Mouse (Mus musculus): ENCODE results near the gene Epha2. TPM values are rescaled to one million over a fixed set of nuclear protein-coding genes. Genes with fewer than 3 reads are reported as not detected.

Epha2 gene
- total RNA-seq, 4 experiments from 2014 or later, result 4.6 to 7.1 (median 5.2) TPM

GRCm38 (mm10) chr4:141279783-141280182 is 21.3 kb upstream of the Epha2 start:
- no peak for DNase-seq (ENCODE audit: low spot score)

GRCm38 (mm10) chr4:141280471-141280870 is 20.6 kb upstream of the Epha2 start:
- DNase-seq (ENCODE audit: low spot score), result no peak

GRCm38 (mm10) chr4:141281153-141281552 is 19.9 kb upstream of the Epha2 start:
- DNase-seq (ENCODE audit: low spot score), result no peak

DNA sequence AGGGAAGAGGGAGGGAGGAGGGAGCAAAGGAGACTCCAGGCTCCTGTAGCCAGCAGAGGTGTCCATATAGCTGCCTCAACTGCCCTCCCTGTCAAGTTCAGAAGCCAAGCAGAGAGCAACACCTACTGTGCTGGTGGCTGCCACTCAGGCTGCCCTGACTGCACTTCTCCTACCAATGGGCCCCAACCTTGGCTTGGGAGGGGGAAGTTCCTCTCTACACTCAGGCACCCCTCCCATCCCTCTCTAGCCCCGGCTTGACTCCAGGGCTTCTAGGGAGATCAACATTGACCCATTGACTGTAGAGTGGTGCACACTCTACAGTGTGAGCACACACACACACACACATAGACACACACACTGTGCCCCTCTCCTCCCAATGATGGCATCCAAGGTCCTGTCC is 19.5 kb upstream of the Epha2 start:
- DNase-seq (ENCODE audit: low spot score), result no peak

DNA sequence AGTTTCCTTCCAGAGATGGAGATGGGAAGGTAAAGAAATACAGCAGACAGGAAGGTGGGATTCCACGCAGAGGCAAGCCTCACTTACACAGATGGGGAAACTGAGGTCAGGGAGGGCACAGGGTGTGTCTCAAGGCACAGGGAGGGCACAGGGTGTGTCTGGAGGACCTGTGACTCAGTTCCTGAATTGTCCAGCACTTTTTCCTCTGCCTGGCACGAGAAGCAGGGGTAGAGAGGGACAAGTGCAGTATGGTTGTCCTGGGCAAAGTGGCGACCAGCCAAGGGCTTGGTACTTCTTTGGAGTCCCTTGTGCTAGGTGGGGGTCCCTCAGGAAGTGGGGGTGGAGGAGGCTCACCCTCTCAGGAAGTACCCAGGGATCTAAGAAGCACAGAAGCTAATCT is 19.0 kb upstream of the Epha2 start:
- DNase-seq (ENCODE audit: low spot score), result no peak

DNA sequence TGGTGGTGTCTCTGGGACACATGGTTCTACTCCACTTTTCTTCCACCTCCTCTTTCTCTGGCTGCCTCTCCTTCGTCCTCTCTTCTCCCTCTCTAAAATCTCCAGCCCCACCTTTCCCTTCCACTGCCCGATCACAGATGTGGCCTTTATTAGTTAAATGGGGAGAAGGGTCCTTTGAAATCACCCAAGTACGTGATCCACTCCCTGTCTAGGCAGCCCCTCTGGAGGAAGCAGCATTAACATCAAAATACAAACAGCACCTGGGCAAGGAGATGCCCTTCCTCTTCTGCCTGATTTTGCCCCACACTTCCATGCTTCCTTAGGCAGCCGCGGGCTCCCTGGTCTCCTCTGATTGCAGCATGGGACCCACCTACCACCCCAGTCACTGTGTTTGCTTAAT is 18.4 kb upstream of the Epha2 start:
- DNase-seq (ENCODE audit: low spot score), result no peak

GRCm38 (mm10) chr4:141283176-141283878 is 17.7 kb upstream of the Epha2 start:
- DNase-seq (ENCODE audit: low spot score), result no peak

DNA sequence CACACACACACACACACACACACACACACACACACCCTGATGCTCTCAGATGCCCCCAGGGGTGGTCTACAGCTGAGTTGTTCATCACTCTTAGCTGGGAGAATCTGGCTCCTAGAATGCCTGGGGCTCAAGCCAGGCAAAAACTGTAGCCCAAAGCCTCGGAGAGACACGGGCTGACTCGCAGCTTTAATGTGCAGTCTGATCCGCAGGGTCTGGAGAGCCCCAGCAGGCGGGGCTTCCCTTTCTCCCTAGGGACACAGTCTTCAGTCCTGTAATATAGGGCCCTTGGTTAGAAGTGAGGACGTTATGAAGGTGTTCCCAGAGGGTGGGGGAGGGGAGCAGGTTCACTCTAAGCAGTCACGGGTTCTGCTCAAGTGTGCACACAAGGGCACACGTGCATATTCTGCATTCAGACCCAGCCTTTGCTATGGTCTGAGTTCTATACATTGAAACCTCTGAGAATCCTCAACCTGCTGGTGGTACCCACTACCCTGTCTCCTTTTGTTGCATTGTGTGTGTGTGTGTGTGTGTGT is 17.1 kb upstream of the Epha2 start:
- DNase-seq (ENCODE audit: low spot score), result no peak

DNA sequence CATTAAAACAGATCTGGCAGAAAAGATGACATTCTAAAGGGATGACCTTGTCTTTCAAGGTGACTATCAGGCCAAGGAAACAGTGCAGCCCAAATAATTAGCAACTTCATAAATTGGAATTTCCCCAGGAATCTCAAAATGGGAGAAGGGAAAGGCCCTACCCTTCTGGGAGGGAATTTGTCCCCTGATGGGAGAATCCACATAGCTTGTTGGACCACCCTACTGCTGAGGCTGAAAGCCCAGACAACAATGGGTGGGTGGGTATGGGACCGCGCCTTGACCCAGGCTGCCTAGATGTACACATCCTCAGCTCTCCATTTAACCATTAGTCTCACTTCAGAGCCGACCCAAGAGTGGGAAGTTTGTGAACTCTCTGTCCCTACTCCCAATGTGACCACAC is 16.6 kb upstream of the Epha2 start:
- DNase-seq (ENCODE audit: low spot score), result no peak

- no peak for DNase-seq (ENCODE audit: low spot score)
Measured at GRCm38 (mm10) chr4:141285128-141285527, 15.9 kb upstream of the Epha2 start.

- DNase-seq (ENCODE audit: low spot score), result no peak
Measured at GRCm38 (mm10) chr4:141286860-141287517, 14.1 kb upstream of the Epha2 start.

DNA sequence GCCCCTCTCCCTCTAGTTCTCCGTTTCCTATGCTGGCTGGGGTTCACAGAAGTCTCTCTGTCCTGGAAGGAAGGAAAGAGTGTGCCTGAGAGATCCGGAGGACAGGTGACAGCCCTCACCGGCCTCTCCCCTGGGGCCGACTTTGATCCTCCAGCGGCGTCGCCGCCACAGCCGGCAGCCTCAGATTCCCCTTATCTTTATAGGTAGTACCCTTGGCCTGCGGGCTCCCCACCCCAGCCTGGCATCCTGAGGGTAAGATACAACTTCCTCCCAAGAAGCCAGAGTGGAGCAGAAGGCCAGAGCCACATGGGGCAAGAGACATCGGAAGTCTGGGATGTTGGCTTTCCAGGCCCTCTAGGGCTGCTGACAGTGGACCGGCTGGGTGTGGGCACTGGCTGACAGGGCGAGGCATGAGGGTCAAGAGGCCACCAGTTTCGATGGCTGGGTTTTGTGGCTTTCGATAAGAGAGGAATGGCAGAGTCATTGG is 13.5 kb upstream of the Epha2 start:
- DNase-seq (ENCODE audit: low spot score), result no peak

DNA sequence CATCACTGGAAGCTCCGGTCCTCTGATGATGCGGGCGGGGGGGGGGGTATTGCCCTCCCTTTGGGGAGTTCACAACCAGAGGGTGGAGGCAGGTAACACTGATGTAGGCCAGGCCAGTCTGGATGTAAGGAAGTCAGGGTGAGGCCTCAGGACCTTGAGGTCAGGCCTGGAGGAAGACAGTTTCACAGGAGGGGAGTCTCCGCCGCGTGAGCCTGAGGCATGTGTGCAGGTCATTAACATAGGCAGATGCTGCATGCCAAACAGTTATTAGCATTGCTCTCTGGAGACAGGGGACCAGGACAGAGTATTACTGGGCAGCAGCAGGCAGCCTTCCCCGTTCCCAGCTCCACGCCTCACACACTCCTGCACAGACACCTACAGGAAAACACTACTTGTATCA is 12.9 kb upstream of the Epha2 start:
- no peak for DNase-seq (ENCODE audit: low spot score)

- no peak for DNase-seq (ENCODE audit: low spot score)
Measured at GRCm38 (mm10) chr4:141291571-141292375, 9.3 kb upstream of the Epha2 start.

DNA sequence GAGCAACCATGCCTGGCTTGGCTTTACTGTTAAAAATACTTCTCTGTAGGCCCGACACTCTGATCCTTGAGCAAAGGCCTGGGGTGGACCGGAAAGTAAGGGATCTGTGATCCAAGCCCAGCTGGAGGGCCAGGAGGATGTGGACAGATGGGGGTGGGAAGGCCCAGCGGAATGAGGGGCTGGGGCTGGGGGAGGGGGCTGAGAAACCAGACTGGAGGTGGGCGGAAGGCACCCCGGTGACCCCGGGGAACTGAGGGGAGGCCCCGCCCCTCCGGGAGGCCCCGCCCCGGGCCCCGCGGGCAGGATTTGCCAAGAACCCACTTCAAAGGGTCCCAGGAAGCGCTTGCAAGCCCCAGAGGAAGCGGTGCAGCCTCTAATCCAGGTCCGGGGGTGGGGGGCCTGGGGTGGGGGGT is 5.3 kb upstream of the Epha2 start:
- no peak for DNase-seq (ENCODE audit: low spot score)

DNA sequence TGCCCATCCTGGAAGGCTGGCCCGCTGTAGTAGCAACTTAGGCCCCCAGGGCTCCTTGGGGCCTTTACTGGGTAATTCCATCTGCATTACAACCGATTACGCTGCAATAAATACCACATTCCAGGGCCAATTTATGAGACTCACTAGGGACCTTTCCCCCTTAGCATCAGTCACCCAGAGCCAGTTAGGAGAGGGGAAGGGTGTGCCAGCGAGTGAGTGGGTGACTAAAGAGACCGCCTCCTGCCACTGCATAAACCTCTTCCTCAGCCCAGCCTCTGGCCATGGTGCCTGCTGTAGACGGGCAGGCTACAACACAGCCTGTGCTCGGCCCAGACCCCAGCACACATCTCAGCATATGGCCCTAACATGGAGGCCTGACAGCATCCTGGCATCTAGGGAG is 3.1 kb upstream of the Epha2 start:
- DNase-seq (ENCODE audit: low spot score), result no peak

- DNase-seq (ENCODE audit: low spot score), result no peak
Measured at GRCm38 (mm10) chr4:141299356-141299755, 1.7 kb upstream of the Epha2 start.

- no peak for DNase-seq (ENCODE audit: low spot score)
Measured at GRCm38 (mm10) chr4:141300196-141300595, 844 bp upstream of the Epha2 start.

DNA sequence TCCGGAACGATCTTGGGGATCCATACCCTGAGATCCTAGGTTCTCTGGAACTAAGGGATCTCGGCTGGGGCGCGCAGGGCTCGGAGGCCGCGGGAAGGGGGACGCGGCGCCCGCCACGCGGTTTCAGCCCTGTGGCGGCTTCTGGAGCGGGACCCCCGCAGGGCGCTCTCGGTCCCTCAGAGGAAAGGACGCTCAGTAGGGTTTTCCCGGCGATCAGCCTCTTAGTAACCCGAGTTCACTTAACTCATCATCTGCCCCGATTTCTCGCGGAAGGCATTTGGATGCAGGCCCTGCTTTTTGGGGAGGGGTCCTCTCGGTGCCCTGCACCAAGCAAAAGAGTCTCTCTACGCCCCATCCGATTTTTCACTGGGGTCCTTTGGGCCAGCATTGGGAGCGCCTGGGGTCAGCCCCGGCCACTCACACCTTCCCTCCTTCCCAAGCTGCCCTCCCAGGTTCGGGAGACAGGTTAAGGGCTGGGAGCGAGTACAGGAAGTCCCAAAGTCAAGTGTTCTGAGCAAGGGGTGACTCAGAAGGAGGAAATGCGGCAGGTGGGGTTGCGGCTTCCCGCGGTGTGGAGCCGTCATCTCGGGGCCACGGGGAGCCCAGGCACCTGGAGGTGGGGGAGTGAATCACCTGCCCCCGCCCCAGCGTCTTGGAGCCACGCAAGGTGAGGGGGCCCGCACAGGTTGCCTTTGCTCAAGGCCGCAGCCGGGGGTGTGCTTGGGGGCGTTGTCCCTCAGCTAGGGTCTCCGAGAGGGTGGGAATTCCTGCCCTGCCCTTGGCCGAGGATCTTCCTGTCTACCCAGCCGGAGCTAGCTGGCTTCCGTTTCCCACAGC is 769 bp downstream of the Epha2 start:
- DNase-seq (ENCODE audit: low spot score), result no peak

GRCm38 (mm10) chr4:141302428-141303401 is 1.7 kb downstream of the Epha2 start:
- DNase-seq (ENCODE audit: low spot score), result no peak
